Mouse (Mus musculus) liver, adult 2 months (tissue): ENCODE results near the gene Nipal4.

Source experiments
- CTCF ChIP-seq: fragments of 200-500 bp; IDR thresholded peaks from 2 replicates; pipeline ENCODE4 v1.5.1; 2011; ENCODE audit warnings: low read depth, low read length, control low read depth
- POLR2A ChIP-seq: fragments of 200-500 bp; IDR thresholded peaks from 2 replicates; pipeline ENCODE4 v1.6.1; 2011; ENCODE audit warnings: low read length, control low read depth; ENCODE audit not compliant: insufficient read depth; ENCODE audit errors: extremely low read depth

DNA sequence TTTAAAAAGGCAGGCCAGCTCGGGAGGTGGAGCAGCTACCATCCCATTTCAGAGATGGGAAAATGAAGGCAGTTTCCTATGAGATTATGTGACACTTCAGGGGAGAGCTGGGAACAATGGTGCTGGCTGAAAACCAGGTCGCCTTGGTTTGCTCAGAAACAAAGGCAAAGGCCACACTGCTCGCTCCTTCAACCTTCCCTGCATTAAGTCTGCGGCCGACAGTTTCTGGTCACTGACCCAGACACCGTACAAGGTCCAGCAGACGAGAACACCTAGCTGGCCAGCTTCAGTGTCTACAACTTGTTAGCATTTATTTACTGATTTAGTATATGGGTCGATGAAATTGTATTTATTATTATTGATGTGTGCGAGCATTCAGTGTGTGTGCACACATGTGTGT is 38.5 kb upstream of the Nipal4 start:
- TF ChIP-seq CTCF (no peak), POLR2A (no peak)
